Mouse (Mus musculus): ENCODE measurements around the gene Acat1.

- TF ChIP-seq CTCF (IDR thresholded peaks at IDR 0.05; ENCODE audit: borderline replicate concordance, insufficient read depth, low read depth, low read length), result no peak
- TF ChIP-seq POLR2A (IDR thresholded peaks at IDR 0.05; ENCODE audit: borderline replicate concordance, insufficient read depth, low read length), result no peak
Measured at GRCm38 (mm10) chr9:53607192-53607591, 3.0 kb downstream of the Acat1 start.

All from cerebellum, adult 2 months (tissue).